Mouse (Mus musculus): ENCODE measurements at regions not wholly inside any gene's neighbourhood (a gene's known extent, or its start where the extent isn't known, plus 50 kb on each side); places are given as distances from the start of the nearest gene placed in this dataset.

- Histone ChIP-seq H3K27ac (replicated peaks) (peak overlapping the region; percentile 49), H3K27me3 (replicated peaks; ENCODE audit: low read depth, poor library complexity, severe bottlenecking) (no peaks in the 10 kb centered on the region), H3K4me3 (no peak overlapping the region), H3K9me3 (peaks cover 3% of the 10 kb centered on the region; the same call in 1 of the 2 replicates), H3K36me3 (replicated peaks) (no peaks in the 10 kb centered on the region), H3K4me1 (peaks cover 22% of the 10 kb centered on the region)
- DNase-seq (ENCODE audit: low spot score), result peak; percentile 62
- WGBS, result 55% methylated on average over 21 of the region's 21 CpGs
Measured at GRCm38 (mm10) chr3:54587127-54587995, 105.2 kb upstream of the Supt20 start.

- no peak overlapping the region; the same call in 1 of the 2 replicates for H3K27ac ChIP-seq (replicated peaks)
- 71% methylated on average over 5 of the region's 5 CpGs for WGBS
- H3K4me3 ChIP-seq, result no peak overlapping the region
- no peak for DNase-seq (ENCODE audit: low spot score)
- H3K9me3 ChIP-seq, result peaks cover 3% of the 10 kb centered on the region; the same call in 1 of the 2 replicates
- H3K27me3 ChIP-seq (replicated peaks; ENCODE audit: low read depth, poor library complexity, severe bottlenecking), result no peaks in the 10 kb centered on the region
- no peaks in the 10 kb centered on the region for H3K36me3 ChIP-seq (replicated peaks)
- H3K4me1 ChIP-seq, result peaks cover 22% of the 10 kb centered on the region
Measured at GRCm38 (mm10) chr3:54588198-54588597, 104.4 kb upstream of the Supt20 start.

GRCm38 (mm10) chr3:54589976-54590375 is 102.6 kb upstream of the Supt20 start:
- peaks cover 8% of the 10 kb centered on the region; the same call in 1 of the 2 replicates for H3K9me3 ChIP-seq
- no peak overlapping the region for H3K4me3 ChIP-seq
- H3K36me3 ChIP-seq (replicated peaks), result no peaks in the 10 kb centered on the region
- DNase-seq (ENCODE audit: low spot score), result peak; percentile 25
- H3K27me3 ChIP-seq (replicated peaks; ENCODE audit: low read depth, poor library complexity, severe bottlenecking), result no peaks in the 10 kb centered on the region
- 67% methylated on average over 9 of the region's 9 CpGs for whole genome bisulfite sequencing
- peaks cover 22% of the 10 kb centered on the region for H3K4me1 ChIP-seq
- no peak overlapping the region for H3K27ac ChIP-seq (replicated peaks)

GRCm38 (mm10) chr3:54591160-54591559 is 101.4 kb upstream of the Supt20 start:
- Histone ChIP-seq H3K4me3 (no peak overlapping the region), H3K27me3 (replicated peaks; ENCODE audit: low read depth, poor library complexity, severe bottlenecking) (no peaks in the 10 kb centered on the region), H3K36me3 (replicated peaks) (no peaks in the 10 kb centered on the region), H3K9me3 (peaks cover 8% of the 10 kb centered on the region; the same call in 1 of the 2 replicates), H3K4me1 (peaks cover 22% of the 10 kb centered on the region), H3K27ac (replicated peaks) (no peak overlapping the region)
- WGBS, result 67% methylated on average over 3 of the region's 3 CpGs
- no peak for DNase-seq (ENCODE audit: low spot score)

- Histone ChIP-seq H3K4me1 (peaks cover 17% of the 10 kb centered on the region), H3K27me3 (replicated peaks; ENCODE audit: low read depth, poor library complexity, severe bottlenecking) (no peaks in the 10 kb centered on the region), H3K27ac (replicated peaks) (no peak overlapping the region), H3K9me3 (peaks cover 8% of the 10 kb centered on the region; the same call in 1 of the 2 replicates), H3K36me3 (replicated peaks) (no peaks in the 10 kb centered on the region), H3K4me3 (no peak overlapping the region)
- no peak for DNase-seq (ENCODE audit: low spot score)
- WGBS, result 50% methylated on average over 2 of the region's 2 CpGs
Measured at GRCm38 (mm10) chr3:54592064-54592463, 100.5 kb upstream of the Supt20 start.

GRCm38 (mm10) chr3:54592655-54593428 is 99.8 kb upstream of the Supt20 start:
- 70% methylated on average over 14 of the region's 14 CpGs for WGBS
- H3K9me3 ChIP-seq, result peaks cover 8% of the 10 kb centered on the region; the same call in 1 of the 2 replicates
- H3K36me3 ChIP-seq (replicated peaks), result no peaks in the 10 kb centered on the region
- DNase-seq (ENCODE audit: low spot score), result no peak
- no peak overlapping the region; the same call in 1 of the 2 replicates for H3K27ac ChIP-seq (replicated peaks)
- H3K4me1 ChIP-seq, result peaks cover 13% of the 10 kb centered on the region
- no peaks in the 10 kb centered on the region for H3K27me3 ChIP-seq (replicated peaks; ENCODE audit: low read depth, poor library complexity, severe bottlenecking)
- H3K4me3 ChIP-seq, result no peak overlapping the region

- H3K4me1 ChIP-seq, result peaks cover 7% of the 10 kb centered on the region; the same call in 1 of the 2 replicates
- H3K27ac ChIP-seq (replicated peaks), result no peak overlapping the region
- no peaks in the 10 kb centered on the region for H3K27me3 ChIP-seq (replicated peaks; ENCODE audit: low read depth, poor library complexity, severe bottlenecking)
- 92% methylated on average over 3 of the region's 3 CpGs for WGBS
- DNase-seq (ENCODE audit: low spot score), result no peak
- H3K4me3 ChIP-seq, result no peak overlapping the region
- H3K36me3 ChIP-seq (replicated peaks), result no peaks in the 10 kb centered on the region
- H3K9me3 ChIP-seq, result peaks cover 8% of the 10 kb centered on the region; the same call in 1 of the 2 replicates
Measured at GRCm38 (mm10) chr3:54595193-54595592, 97.4 kb upstream of the Supt20 start.

- H3K4me1 ChIP-seq, result no peaks in the 10 kb centered on the region
- no peak for DNase-seq (ENCODE audit: low spot score)
- no peak overlapping the region for H3K4me3 ChIP-seq
- no peak overlapping the region for H3K27ac ChIP-seq (replicated peaks)
- 83% methylated on average over 11 of the region's 11 CpGs for WGBS
- no peaks in the 10 kb centered on the region for H3K36me3 ChIP-seq (replicated peaks)
- H3K9me3 ChIP-seq, result peaks cover 5% of the 10 kb centered on the region; the same call in 1 of the 2 replicates
- no peaks in the 10 kb centered on the region for H3K27me3 ChIP-seq (replicated peaks; ENCODE audit: low read depth, poor library complexity, severe bottlenecking)
Measured at GRCm38 (mm10) chr3:54597326-54598274, 95.0 kb upstream of the Supt20 start.

- 81% methylated on average over 5 of the region's 5 CpGs for WGBS
- Histone ChIP-seq H3K27me3 (replicated peaks; ENCODE audit: low read depth, poor library complexity, severe bottlenecking) (no peaks in the 10 kb centered on the region), H3K4me1 (no peaks in the 10 kb centered on the region), H3K36me3 (replicated peaks) (no peaks in the 10 kb centered on the region), H3K4me3 (no peak overlapping the region), H3K27ac (replicated peaks) (no peak overlapping the region), H3K9me3 (peaks cover 5% of the 10 kb centered on the region; the same call in 1 of the 2 replicates)
- no peak for DNase-seq (ENCODE audit: low spot score)
Measured at GRCm38 (mm10) chr3:54598296-54598695, 94.3 kb upstream of the Supt20 start.

- no peaks in the 10 kb centered on the region for H3K27me3 ChIP-seq (replicated peaks; ENCODE audit: low read depth, poor library complexity, severe bottlenecking)
- H3K27ac ChIP-seq (replicated peaks), result no peak overlapping the region
- DNase-seq (ENCODE audit: low spot score), result no peak
- H3K4me3 ChIP-seq, result no peak overlapping the region
- H3K36me3 ChIP-seq (replicated peaks), result no peaks in the 10 kb centered on the region
- WGBS, result 81% methylated on average over 4 of the region's 4 CpGs
- no peaks in the 10 kb centered on the region for H3K4me1 ChIP-seq
- no peaks in the 10 kb centered on the region for H3K9me3 ChIP-seq
Measured at GRCm38 (mm10) chr3:54604705-54605379, 87.8 kb upstream of the Supt20 start.

GRCm38 (mm10) chr3:54611431-54611990 is 81.1 kb upstream of the Supt20 start:
- H3K9me3 ChIP-seq, result no peaks in the 10 kb centered on the region
- H3K27me3 ChIP-seq (replicated peaks; ENCODE audit: low read depth, poor library complexity, severe bottlenecking), result no peaks in the 10 kb centered on the region
- WGBS, result 61% methylated on average over 10 of the region's 10 CpGs
- peak; percentile 13 for DNase-seq (ENCODE audit: low spot score)
- no peak overlapping the region for H3K4me3 ChIP-seq
- peaks cover 7% of the 10 kb centered on the region for H3K4me1 ChIP-seq
- no peaks in the 10 kb centered on the region for H3K36me3 ChIP-seq (replicated peaks)
- no peak overlapping the region for H3K27ac ChIP-seq (replicated peaks)
